Mouse (Mus musculus) erythroblast, embryonic 14.5 days (primary cell): Measurements from ENCODE around the gene Galnt3.

Experiments
- GATA1 ChIP-seq: IDR thresholded peaks from 2 replicates; pipeline ENCODE4 v1.6.1; 2012; ENCODE audit warnings: low read length, inconsistent platforms, mixed read lengths
- TAL1 ChIP-seq: IDR thresholded peaks from 3 replicates; pipeline ENCODE4 v1.6.1; 2012; ENCODE audit warnings: low read length, inconsistent platforms, mixed read lengths

DNA sequence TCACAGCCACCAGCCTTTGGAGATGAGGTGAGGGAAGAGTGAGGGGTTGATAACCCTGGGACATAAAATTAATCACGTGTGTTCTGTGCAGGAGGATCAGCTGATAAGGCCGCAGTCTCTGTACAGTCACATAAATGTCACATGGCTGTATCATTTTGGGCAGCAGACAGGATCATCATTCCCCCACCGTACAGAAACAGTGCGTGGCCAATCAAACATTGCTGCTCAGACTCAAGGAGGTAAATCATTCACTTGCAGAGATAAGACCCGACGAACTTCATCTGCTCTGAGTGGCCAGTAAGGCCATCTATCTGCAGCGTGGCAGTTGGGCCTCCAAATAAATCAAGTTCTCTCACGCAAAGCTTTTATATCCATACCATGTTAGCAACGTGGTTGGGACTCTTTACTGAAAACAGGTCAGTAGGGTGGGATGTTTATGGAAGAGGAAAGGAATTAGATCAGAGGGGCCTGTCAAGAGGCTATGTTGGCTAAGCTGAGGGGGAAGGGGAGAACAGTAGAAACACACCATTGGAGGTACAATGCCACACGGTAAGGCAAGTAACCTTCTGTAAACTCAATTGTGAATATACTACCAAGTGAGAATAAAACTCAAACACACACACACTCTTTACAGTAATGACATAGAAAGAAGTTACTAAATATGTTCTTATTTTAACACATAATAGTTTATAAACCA is 20.9 kb downstream of the Galnt3 start:
- TF ChIP-seq TAL1 (no peak), GATA1 (no peak)
